Mouse (Mus musculus) brain, embryonic 18.5 days (tissue): ENCODE measurements around the gene Gm10295.
A peak's percentile ranks its signal among the peaks of the same experiment; 100 is the strongest.

ENCODE experiments used
- DNase-seq: peaks from one replicate; pipeline ENCODE4 v3.0.0-alpha.2; 2012; ENCODE audit warnings: low read depth, low spot score

The Gm10295 gene

DNA sequence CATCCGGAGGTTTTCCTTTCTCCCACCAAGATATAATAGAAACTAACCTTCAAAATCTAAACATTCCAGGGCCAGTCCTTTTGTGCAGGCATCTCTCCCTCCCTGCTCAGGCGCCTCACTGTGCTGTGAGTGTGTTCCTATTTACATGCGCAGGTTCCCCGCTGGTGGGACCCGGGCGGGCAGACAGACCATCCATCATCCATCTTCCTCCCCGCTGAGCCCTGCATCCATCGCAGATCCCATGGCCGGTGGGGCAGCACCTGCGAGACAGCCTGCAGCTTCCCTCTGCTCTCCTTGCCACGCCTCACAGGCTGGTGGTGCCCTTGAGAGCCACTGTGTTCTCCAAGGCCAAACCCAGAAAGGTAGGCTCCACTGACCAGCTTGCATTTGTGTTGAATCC is at the start of gene Gm10295:
TSS of gene Gm10295 (minus strand) at position 122 of the 400 bp plus-strand sequence.
- DNase-seq = no peak

DNA sequence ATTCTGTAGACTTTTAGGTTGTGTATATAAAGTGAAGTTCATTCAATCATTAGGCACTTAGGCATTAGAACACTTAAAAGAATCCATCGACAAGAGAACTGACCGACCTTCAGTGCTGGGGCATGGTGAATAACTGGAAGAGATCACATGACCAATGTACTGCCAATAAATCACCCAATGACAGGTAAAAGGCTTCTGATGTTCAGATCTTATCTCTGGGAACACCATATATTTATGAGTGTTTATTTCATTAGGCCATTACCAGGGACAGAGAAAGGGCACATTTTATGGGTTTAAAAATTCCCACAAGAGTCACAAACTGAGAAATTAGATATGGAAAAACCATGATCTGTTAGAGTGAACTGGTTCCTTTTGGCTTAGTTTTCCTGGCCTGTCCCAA is 49.7 kb upstream of the Gm10295 start:
- no peak for DNase-seq

DNA sequence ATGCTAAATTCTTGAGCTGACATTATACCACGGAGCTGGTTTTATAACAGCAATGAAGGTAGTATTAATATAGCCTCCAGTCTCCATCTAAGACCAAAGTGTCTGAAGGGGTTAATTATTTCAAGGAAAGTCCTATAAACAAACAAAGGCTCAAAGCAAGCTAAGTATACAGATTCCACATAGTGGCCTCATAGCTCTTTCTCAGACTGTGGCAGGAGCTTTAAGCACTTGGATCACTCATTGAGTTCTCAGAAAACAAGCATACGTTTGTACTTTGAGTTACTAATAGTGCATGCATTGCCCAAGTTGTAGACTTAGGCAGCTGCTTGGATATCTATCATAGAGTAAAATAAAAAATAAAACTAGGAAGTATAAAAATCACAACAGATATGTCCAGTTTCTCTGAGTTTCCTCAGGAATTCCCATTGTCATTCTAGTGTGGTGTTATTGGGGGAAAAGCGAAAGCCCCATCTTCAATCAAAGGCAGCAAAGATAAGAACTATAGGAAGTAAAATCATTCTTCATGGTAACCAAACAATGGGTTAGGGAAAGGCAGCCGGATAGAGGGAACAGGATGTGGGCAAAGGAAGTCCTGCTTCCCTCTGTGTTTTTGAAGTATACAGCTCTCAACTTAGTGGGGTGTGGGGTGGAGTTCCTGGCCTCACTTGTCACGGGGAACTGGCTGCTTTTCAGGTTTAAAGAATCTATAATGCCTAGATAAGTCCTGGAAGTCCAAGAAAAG is 48.8 kb upstream of the Gm10295 start:
- DNase-seq = no peak

DNA sequence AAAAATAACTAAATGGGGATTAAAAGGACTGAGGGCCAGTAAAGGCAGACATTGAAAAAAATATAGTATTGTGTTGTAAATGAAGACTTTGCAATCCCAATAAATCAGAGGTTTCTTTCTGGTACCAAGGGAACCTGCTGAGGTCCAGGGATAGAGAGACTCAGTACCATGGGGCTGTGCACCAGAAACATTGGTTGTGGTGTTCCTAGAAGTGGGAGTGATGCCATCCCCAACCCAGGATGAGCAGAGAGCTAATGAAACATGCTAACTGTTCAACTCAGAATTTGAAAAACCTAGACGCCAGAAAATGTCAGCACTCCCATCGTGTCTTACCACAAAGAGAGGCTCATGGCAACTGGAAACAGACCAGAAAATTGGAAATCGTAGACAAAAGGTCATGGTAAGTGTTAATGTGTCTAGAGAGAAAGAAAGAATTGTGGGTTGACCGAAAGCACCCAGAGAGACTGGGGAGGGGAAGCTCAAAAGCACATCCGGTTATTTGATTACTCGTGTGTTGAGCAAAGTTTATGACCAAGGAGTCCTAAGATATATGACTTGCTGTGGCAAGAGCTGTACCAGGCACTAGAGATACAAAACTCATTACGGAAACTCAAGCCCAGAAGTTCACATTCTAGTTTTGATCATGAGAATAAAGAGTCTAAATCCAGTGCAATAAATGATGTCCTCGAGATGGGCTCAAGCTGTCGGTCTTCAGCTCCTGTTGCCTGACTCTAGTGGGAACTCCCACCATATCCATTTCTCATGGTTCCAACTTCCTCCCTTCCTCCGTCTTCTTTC is 47.9 kb upstream of the Gm10295 start:
- DNase-seq = no peak

DNA sequence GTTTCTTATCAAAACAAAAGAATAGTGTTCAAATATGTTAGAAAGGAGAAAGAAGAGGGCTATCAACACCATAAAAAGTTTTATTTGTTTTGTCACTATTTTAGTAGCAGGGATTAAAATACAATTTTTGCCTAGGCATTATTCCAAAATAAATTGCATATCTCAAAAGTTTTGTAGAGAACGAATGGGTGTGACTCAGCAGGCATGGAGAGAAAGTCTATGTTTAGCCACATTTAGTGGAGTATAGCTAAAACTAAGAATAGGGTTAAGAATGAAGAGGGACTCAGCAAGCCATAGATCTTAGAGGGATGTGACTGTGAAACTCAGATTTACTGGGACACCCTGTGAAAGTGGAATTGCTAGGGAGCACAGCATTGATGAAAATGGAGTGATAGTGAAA is 47.1 kb upstream of the Gm10295 start:
- no peak for DNase-seq

DNA sequence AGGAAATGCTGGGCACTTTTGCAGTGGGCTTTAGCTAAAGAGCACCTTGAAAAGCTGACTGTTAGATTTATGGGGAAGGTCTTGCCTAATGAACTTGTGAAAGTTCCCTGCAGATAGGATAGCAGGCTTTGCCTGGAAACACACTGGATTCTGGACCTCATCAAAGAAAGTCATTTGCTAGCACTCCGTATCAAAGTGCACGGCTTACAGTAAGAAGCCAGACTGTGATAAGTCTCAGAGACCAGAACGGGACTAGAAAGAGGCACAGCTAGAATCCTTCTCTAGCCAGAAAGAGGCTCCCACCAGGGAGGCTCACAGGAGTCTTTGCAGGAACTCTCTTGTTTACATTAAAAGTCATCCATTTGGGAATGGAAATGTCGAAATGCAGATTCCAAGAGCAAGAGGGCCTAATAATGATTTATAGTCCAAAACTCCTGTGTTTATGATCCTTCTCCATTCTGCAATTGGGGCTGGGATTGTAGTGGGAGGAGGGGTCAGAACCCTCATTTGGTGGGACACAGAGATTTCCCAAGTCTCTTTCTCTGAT is 41.6 kb upstream of the Gm10295 start:
- no peak for DNase-seq

DNA sequence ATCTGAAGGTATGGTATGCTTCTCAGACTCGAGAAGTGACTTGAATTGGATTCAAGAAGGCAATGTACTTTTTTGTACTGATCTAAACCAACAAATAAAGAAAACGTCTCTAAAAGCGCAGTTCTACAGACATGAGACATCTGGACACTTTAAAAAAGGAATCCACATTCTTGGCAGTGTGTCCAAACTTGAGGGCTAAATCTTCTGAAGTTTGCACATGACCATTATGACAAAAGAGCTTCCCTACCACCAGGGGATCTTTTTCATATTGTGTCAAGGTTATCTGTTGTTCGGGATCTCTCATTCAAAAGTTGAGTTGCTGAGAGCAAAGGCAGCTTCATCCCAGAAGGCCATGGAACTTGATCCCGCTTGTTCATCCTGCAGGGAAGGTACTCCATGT is 40.0 kb upstream of the Gm10295 start:
- no peak for DNase-seq

DNA sequence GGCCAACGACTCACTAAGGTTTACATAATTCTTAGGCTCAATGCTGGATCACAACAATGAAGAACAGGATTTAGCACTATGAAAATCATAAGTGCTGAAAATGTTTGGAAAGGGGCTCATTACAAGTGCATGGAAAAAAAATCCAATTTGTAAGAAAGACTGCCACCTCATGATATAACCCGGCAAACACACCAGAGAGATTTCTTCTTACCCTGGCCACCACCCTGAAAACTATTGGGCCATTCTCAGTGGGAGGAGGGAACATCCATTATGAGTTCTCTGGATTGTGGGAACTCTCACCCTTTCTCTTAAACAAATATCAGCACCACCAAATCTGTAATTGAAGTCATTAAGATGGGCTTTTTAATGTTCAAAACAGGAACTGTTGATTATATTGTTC is 39.0 kb upstream of the Gm10295 start:
- DNase-seq = no peak

DNA sequence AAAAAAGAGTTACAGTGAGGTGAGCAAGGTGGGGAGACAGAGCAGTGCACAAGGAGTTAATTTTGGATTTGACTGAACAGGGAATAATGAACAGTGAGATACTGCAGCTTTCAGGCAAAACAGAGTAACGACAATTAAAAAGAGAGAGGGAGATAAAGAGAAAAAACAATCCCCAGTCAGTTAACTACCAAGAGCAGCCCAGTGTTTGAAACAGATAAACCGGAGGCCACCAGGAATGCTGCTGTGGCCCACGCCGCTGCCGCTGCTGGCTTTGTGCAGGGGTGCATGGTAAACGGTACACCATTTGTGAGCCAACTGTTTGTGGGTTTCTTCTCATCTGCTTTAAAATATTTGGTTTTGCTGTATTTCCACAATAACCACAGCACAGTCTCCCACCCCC is 34.8 kb upstream of the Gm10295 start:
- DNase-seq = no peak

DNA sequence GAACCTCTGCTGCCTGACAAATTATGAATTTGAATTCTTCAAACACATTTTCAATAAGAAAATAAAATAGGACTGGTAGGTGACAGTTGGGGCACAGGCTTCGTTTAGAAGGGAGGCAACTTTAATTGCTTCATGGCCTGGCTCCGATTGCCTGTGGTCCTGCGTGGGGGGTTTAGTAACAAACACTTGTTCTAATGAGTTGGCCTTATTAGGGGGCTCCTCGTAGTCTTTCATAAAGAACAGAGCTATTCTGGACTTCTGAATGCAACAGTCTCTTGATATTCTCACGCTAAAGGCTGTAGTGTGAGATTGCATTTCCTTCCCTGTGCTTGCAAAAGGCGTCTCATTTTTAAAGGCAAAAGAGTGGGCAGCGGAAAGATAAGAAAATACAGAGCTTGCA is 33.6 kb upstream of the Gm10295 start:
- DNase-seq = no peak

DNA sequence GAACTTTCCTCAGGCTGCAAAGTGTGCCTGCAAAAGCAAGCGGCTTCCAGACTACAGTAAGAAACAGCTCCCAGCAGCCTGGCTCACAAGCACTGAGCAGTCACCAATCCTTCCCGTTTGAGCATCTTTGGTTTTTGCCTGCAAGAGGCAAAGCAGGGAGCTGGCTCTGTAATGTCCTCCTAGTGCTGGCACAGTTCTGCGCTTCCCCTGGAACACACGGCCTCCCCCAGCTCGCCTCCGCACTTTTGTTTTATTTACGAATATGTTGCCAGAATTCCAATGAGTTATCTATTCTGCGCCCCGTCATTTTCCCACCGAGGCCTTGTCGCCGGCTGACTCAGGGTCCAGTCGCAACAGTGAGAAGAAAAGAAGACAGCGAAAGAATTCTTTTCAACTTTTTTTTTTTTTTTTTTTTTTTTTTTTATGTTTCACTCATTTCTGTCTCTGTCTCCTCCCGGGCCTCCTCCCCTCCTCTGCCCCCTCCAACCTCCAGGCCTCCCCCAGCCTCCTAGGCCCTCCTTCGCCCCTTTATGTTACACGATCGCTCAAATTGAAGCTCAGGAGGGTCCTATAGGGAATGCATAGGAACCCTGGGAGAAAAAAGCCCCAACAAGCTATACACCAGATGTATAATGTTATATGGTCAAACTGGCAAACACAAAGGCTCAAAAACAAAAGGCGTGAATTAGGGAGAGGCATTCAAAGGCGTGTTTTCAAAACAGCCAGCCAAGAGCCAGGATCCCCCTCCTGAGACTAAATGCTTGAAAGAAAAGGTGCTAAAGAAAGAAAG is 32.3 kb upstream of the Gm10295 start:
- peak; percentile 51 for DNase-seq

DNA sequence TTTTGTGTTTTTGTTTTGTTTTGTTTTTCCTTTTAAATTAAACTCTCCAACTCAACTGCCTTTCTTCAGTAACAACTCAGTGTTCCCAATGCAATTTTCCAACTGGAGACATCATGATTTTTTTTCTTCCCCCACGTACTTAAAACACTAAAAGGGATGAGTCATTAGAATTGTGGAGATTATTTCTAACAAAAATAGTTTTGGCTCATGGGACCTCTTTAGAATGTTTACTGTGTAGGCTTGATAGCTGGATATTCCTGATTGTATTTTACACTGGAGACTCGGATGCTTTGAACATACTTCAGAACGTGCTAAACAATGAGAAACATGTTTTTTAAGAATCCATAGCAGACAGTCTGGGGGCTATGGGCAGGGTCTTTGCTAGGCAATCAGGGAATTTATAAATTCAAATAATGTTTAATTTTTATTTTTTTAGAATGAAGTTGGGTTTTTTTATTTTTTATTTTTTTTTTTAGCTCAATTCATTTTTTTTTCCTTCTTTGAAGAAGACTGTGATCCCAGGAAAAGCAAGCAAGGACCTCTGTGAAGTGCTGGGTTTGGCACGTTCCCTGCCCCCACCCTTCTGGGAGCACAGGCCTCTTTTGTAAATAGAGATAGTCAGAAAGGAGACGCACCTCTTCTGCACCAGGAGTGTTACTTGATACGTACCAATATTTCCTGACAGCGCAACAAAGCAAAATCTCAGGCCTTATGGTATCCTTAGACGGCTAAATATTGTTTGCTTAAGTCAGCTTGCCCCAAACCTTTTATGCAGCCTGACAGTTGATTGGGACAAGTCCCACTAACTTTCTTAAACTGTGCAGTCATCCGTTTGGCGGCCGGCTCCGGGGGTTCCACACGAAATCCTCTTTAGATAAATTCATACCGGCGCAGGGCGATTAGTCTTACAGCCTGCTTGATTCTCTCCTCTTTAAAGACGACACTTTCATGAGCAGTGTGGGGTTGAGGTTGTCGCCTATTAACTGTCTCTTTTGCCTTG is 28.8 kb upstream of the Gm10295 start:
- no peak for DNase-seq

DNA sequence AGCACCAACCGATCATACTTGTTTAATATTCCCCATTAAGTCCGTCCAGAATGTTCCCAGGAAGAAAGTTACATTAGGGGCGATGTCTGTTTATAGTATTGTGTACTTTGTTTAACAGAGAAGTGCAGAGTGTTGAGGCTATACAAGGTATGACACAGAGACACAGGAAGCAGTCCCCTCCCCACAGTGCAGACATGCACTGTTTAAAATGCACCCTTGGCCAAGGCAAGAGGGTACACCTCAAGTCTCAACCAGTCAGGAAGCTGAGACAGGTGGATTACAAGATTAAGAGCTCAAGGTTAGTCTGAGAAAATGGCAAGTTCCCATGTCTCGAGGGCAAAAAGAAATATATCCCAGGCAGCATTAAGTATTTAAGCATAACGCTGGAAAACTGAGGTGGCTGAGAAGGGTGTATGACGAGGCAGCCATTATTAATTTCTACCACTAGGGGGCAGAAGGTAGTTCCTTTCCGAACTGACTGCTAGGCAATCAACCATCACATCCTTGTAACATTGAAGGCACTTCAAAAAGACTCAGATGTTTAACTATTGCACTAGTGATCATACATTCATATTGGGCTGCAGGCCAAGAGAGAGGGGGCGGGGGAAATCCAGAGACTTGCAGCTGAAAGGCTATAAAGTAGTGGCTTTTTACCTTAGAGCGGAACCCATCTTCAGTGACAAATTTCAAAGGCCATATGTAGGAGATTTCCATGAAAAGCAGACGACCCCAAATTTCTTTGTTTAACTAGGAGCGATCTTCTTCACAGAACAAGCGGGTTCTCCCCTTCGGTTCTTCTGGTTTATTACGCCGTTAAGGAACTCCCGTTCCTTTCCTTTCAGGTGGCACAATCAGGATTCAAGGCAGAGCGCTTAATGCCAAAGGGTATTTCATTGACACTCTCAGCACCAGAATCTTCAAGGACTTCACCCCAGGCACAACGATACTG is 27.8 kb upstream of the Gm10295 start:
- DNase-seq = no peak

DNA sequence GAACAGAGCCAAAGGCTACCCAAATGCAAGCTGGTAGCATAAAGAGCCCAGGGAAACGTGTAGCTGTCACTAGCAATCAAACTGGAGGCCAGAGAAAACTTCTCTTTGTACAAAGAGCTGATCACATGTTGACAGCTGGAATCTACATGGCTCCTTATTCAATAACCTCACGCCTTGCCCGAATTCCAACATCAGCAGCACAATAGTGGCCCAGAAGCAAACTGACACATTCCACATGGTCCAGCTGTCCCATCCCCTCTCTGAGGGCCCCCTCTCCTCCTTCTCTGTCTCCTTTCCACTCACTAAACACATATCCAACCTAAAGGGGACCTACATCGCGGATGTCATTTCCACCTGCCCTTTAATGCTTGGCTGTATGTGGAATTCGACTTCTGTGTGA is 26.7 kb upstream of the Gm10295 start:
- no peak for DNase-seq

DNA sequence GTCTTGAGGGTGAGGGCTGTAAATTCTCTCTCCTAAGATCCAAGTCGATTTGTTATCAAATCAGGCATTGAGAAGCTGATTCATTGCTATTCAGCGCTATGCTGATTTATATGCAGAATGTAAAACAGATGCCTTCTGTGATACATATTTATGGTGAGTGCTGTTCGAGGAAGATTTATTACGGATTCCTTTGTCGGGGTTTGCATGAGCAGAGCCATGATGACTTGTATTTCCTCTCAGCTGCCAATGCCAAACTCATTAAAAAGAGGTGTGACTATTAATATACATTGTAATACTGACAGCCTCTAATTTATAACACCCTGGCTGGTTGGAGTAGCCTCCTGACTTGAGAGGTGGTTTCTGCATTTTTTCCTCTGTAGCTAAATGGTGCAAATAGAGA is 22.8 kb upstream of the Gm10295 start:
- DNase-seq = no peak

DNA sequence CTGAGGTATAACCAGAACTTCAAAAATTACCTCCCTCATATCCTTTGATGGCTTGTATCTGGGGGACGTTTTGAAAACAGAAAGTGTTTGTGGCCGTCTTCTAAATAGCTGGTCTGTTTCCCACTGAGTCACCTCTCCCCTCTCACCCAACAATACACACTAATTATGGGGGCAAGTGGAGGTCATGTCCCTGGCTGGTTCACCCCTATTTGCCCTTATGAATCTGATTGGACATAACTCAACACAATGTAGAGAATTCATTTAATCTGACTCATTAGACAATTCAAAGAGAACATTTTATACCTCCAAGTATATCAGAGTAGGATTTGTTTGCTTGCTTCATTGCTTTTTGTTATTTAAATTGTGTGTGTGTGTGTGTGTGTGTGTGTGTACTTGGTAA is 20.6 kb upstream of the Gm10295 start:
- no peak for DNase-seq

DNA sequence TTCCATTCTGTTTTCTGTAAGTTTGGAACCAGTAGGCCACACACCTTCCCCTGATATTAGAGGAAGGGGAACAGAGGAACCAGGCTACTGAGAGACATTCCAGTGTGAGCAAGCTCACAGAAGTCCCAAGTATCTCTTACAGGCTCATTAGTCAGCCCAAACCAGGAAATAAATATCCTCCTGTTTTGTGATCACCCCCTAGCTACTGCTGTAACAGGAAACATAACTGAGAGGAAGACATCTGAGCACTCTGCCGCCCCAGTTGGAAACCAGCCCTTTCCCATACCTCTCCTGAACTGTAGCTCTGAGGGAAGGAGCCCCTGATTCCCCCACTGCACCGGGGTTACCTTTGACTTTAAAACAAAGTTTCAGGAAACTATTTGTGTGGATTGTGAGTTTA is 19.5 kb upstream of the Gm10295 start:
- DNase-seq = no peak

DNA sequence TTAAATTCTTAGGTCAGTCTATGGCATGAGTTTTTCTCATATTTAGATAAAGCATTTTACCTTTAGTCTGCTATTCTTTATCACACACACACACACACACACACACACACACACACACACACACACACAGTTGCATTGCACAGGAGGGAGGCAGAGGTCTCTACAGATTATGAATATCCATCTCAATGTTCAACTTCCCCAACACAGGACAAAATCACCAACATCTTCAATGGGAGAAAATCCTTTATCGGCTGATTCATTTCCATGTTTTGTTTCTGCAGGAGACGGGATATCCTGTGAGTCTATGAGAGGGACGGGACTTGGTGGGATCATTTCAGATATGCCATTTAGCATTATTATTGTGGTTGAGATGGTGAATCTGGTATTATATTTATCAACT is 18.8 kb upstream of the Gm10295 start:
- no peak for DNase-seq

DNA sequence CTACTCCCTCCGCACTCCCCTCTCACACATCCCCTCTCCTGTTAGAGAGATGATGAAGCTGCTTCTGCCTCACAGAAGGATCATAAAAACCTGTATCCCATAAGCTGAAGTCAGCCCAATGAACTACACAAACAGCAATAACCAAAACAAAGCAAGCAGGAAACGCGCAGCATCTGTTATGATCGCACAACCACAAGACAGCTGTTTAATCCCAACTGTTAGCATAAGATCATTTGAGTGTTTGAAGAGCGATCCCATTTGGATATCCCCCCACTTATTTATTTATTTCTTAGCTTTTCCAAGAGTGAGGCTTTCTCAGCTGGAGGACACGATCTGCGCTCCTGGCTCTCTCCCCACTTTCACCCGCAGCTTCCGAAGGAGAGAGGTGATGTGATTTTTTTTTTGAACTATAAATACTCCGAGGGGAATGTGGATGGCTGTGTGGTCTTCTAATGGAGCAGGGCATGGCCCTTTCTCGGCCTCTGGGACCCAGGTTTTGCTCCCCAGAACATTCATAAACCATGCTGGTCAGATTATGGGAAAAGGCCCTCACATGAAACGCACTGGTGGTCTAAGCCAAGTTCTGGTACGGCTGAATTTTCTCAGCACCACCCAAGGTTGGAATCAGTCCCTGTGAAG is 17.4 kb upstream of the Gm10295 start:
- DNase-seq = no peak
